Mouse (Mus musculus) cortical plate, adult 2 months (tissue): Measurements from ENCODE around the gene Rbm11.

Source experiments
- CTCF ChIP-seq: fragments of 200-500 bp; IDR thresholded peaks from 2 replicates; pipeline ENCODE4 v1.5.1; 2011; ENCODE audit warnings: mild to moderate bottlenecking, control low read depth, low read length; ENCODE audit not compliant: insufficient read depth; ENCODE audit errors: extremely low read depth
- POLR2A ChIP-seq: fragments of 200-500 bp; IDR thresholded peaks from 2 replicates; pipeline ENCODE4 v1.6.1; 2011; ENCODE audit warnings: mild to moderate bottlenecking, low read length, control low read depth; ENCODE audit not compliant: insufficient read depth; ENCODE audit errors: extremely low read depth

DNA sequence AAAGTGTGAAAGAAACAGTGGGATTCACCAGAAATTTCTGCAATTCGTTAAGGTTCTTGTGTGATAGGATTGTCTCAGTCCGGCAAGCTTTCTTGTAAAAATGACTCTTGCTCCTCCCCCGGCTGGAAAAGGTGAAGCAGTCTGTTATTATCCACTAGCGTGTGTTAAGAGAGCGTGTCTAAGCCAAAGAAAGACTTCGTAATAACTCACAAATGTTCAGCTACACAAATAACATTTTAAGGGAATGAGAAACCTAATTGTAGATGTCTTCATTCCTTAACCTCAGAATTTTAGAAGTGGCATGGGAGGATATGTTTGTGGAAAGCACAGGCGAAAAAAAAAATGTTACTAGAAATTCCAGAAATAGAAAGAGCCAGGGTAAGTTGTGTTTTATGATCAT lies 6.7 kb upstream of the Rbm11 start, which contains the start of gene Lipi:
- no peak for TF ChIP-seq POLR2A
- no peak for TF ChIP-seq CTCF
